Mouse (Mus musculus): ENCODE measurements around the gene Atp6v1c2.

Atp6v1c2 gene

DNA sequence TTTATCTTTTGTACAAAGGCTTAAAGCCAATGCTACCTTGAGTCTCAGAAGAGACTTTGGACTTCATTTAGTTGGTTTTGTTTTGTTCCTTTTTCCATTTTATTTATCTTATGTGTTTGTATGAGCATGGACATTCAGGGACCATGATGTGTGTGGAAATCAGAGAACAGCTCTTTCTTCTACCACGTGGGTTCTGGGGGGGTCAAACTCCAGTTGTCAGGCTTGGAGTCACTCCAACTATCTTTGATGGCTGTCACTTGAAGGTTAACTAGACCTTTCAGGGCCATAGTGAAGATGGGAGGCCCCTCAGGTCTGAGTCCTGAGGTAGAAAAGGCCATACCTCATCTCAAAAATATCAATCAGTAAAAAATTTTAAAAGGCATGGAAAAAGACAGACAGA is 4.3 kb upstream of the Atp6v1c2 start:
- DNase-seq (ENCODE audit: low read depth, low spot score): no peak

DNA sequence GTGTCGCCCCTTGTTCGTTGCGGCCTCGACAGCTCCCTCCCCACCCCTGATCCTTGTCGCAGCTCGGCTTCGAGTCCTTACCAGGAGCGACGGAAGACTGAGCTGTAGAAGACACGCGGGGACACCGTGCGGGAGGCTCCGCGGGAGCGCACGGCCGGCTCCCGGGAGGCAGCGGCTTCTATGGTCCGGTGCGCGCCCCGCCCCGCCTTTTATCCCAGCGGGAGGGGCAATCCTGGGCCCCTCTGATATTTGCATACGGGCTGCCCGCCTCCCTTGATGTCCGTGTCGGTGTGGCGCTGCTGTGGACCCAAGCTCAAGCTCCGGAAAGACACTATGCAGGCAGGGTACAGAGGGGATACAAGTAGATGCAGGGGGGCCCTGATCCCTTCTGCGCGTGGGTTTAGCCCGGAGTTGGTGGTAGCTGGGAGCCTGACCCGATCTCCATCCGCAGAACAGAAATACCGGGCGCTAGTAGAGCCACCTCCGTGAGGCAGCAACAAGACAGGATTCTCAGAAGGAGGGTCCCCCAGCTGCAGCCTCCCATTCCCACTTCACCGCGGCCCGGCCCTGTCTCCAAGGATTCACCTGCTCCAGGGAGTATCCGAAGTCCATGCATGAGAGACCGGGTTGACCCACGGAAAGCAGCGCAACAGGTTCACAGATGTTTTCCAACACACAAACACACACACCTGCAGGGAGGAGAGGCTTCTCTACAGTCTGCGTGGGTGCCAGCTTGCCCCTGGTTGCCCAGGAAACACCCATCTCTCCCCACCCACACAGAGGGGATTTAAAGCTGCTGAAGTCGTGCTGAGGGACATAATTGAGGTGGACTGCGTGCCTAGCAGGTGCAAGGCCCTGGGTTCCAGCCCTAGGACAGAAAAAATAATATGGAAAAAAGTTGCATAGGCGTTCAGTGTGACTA is 4.3 kb downstream of the Atp6v1c2 start:
- DNase-seq (ENCODE audit: low read depth, low spot score): peak; percentile 7

DNA sequence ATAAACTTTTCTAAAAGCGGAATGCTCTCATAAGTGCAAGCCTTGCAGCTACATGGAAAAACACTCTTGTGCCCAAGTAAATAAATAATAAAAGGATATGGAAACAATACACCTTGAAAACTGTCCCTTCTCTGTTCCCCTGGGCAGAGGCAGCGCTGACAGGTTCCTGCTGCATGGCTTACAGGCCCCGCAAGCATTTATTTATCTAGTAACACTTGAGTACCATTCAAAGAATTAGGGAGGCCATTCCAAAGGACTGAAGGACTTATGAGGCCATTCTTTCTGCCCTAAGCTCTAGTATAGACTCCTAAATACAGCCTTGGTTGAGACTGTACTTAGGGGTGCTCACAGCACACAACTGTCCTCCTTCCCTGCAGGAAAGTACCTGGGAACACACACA is 10.7 kb downstream of the Atp6v1c2 start:
- no peak for DNase-seq (ENCODE audit: low read depth, low spot score)

DNA sequence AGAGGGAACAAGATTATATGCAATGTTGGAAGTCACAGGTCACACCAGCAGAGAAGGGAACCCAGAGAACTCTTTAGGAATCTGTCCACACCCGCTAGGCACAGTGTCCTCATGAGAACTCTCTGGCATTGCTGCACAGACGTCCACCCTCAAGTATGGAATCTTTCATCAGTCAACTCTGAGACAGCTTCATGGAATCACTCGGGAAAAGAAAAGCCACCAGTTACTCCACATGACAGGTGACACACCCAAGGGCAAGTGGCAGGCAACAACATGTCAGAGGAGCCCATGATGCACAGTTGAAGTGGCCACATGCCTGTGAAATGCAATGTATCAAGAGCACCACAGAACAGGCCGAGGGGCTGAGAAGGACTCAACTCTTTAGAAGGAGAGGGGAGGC is 11.2 kb downstream of the Atp6v1c2 start:
- no peak for DNase-seq (ENCODE audit: low read depth, low spot score)

DNA sequence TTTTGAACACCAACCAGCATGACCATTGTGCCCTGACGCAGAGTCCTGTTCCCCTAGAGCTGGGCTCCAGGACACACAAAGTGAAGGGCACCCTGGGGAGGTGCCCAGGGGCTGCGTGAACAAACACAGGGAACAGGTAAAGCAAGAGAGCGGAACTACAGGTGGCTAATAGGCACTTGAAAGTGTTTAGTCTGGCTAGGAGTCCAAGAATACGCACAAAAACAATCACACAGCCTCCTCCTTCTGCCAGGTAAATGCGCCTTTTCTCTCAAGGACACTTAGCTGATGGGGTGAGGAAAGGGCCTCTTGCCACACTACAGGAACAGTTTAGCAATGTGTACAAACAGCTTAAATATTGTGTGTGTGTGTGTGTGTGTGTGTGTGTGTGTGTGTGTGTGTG is 13.1 kb downstream of the Atp6v1c2 start:
- DNase-seq (ENCODE audit: low read depth, low spot score): no peak

DNA sequence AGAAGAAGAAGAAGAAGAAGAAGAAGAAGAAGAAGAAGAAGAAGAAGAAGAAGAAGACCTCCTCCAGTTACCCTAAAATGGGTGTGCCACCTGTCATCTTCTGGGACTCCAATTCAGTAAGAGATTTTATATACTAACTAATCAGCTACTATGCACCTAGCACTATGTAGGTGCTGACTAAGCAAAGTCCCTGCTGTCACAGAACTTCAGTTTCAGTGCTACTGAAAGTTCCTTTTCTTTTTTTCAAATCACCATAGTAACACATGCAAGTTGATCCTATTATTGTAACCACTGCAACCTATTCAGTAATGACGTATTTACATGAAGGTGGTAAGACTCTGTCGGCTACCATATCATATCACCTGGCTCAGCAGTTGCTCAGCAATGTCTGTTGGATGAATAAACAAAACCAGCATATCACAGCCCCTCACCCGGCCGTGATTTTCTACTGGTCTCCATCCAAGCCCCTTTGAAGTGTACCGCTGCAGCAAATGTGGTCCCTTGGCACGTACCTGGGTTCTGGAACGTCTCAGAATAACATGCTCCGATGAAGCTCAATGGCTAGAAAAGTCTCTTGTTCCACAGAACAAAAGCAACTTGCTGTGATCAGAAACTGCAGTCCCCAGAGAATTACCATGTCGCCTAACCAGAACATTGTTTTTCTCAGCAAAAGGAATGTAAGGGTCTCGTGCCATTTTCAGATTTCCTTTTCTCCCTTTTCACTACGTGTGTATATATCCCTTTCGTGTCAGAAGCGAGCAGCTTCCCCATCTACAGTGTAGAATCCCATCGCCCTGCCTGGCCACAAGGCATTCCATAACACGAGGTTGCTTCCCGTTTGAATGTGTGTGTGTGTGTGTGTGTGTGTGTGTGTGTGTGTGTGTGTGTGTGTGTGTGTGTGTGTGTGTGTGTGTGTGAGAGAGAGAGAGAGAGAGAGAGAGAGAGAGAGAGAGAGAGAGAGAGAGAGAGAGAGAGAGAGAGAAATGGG is 18.0 kb downstream of the Atp6v1c2 start:
- DNase-seq (ENCODE audit: low read depth, low spot score): no peak

DNA sequence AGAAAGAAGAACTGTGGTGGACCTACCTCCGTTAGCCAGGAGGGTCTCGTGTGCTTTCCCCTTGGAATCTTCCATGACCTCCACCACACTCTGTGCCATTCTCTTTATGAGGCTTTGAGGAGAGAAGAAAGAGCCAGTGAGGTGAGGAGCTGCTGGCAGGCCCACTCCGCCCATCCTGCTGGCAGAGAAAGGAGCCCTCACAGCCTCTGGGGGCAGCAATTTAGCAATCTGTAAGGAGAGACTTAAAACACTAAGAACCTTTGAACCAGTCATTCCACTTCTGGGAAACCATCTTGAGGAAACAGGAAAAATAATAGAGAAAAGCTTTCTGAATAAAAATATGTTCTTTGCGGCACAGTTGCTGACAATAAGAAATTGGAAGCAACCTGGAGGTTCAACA is 20.9 kb downstream of the Atp6v1c2 start:
- no peak for DNase-seq (ENCODE audit: low read depth, low spot score)

DNA sequence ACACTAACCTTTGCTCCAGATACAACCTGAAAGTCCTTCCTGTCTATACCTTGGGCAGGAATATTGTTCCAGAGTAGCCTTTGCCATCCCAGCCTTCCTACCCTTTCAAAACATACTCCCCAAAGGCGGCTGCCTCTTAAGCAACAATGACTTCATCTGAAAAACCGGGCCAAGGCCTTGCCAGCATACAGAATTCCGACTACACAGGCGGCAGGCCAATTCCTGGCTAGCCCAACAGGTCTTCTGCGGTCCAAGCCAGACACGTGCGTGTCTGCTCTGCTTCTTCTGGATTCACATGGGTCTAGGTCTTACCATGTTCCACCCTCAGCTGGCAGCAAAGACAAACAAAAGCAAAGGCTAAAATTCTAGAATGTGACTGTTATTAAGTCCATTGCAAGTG is 23.7 kb downstream of the Atp6v1c2 start:
- DNase-seq (ENCODE audit: low read depth, low spot score): no peak

DNA sequence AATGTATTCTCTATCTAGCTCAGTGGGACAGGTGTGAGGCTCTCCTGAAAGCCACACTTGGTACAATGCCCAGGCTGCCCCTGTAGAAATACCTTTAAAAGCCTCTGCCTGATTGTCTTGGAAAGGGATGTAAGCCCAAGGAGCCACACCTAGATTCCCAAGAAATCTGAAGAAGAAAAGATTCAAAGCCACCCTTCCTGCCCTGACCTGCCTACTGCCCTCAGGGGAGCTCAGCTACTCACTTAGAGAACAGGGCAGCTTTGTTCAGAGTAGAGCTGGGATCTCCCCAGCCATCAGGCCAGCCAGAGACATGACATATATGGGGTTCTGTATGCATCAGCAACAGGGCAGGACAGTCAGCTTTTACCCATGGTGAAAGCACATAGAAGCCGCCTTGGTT is 29.3 kb downstream of the Atp6v1c2 start:
- peak; percentile 30 for DNase-seq (ENCODE audit: low read depth, low spot score)

DNA sequence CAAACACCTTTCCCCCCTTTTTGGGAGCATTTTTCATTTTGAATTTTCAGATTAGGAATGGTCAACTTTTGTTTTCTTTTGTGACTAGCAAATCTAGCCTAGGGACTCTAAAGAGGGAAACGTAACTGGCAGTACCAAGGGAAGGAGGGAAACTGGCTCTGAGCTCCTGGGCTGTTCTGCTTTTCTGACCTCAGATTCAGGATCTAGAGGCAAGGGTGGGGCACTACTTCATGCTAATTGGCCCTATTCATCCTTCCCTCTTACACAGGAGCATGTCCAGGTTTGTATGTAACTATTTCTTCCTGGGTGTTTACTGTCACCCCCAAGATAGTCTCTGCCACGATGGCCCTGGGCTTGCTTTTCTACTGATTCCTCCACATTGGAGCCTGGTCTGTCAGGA is 32.3 kb downstream of the Atp6v1c2 start:
- DNase-seq (ENCODE audit: low read depth, low spot score): peak; percentile 25

DNA sequence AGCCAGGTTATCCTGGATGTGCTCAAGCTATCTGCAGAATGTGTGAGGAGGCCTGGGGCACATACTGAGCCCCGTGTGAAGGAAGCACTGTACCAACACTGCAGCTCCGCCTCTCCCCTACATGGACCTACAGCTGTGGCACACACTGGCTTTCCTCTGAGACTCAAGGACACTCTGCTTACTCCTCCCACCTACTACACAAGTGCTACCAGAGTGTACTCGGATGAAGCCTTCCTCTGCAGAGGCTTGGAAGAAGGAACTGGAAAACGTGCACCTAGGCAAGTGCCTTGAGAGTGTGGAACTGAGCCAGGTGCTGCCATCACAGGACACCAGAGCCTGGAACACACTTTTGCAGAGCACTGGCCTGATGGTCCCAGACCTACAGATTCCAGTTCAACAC is 38.6 kb downstream of the Atp6v1c2 start:
- DNase-seq (ENCODE audit: low read depth, low spot score): no peak

DNA sequence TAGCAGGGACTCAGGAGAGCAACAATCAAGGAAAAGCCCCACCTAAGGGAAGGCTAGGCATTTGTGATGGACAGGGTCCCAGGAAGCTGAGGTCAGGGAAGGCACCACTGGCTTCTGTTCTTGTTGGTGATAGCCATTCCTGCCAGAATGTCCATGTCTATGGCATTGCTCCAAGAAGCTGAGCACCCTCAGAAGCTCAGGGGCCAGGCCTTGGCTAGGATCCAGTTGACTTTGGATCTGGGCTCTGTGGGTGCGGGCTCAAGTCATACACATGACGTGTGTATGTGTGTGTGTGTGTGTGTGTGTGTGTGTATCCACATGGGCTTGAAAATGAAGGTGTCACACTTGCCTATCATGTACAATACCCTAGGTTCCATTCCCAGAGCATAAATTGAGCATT is 39.2 kb downstream of the Atp6v1c2 start:
- no peak for DNase-seq (ENCODE audit: low read depth, low spot score)

DNA sequence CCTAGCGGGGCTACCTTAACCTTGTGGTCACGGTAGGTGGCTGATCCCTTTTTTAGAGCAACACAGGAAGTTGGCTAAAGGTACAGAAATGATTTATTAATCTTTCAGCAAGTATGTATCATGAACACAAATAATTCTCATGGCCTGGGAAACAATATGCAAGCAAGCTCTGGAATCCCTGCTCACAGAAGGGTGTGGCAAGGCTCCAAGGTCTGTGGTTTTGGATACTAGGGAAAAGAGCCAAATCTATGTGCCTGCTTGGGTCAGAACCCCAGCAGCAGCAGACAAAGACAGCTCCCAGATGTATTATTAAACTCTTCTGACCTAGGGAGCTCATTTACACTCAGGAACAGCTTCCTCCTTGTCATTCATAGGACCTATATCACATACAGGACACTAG is 40.1 kb downstream of the Atp6v1c2 start:
- DNase-seq (ENCODE audit: low read depth, low spot score): no peak

DNA sequence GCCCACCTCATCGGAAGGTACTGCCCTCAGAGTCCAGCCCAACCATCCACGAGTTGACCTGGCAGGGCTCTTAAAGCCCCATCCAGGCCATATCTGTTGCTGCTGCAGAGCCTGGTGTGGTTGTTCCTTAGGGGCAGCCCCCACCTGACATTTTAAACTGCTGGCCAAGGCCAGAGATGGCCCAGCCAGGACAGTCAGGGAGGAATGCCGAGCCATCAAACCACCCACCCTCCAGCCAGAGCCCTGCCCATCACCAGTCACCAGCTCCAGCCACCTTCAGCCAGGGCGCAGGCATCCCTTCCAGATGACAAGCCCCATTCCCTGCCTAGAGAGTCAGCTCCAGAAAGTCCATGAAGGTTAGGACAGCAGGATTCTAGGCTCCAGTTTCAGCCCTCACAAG is 40.7 kb downstream of the Atp6v1c2 start:
- DNase-seq (ENCODE audit: low read depth, low spot score): no peak

DNA sequence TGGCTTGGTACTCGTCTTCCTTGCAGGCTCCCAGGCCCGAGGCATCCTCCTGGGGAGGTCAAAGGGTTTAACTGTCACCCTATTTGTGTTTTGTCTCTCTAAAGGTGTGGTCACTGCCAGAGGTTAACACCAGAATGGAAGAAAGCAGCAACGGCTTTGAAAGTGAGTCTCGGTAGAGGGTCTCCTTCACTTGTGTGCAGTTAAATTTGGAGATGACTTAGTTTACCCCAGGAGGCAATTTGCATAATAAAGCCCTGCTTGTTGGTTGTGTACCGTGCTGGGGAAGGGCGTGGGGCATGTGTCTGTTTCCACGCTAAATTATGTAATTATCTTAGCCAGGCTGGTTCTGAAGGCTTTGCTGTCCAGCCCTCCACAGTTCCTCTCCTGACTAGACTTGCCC is 55.3 kb downstream of the Atp6v1c2 start:
- peak; percentile 55 for DNase-seq (ENCODE audit: low read depth, low spot score)

DNA sequence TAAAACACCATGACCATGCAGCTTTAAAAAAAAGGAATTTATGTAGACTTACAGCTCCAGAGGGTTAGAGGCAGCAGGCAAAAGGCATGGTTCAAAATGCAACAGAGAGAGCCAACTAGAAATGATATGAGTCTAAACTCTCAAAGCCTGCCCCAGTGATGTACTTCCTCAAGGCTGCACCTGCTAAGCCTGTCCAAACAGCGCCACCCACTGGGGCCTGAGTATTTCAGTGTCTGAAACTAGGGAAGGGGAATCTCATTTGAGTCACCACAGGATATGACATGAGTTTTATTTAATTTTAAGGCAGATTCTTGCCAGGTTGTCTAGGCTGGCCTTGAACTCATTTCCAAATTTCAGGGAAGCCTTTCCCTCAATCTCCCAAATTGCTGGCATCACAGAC is 57.9 kb downstream of the Atp6v1c2 start:
- peak; percentile 49 for DNase-seq (ENCODE audit: low read depth, low spot score)

DNA sequence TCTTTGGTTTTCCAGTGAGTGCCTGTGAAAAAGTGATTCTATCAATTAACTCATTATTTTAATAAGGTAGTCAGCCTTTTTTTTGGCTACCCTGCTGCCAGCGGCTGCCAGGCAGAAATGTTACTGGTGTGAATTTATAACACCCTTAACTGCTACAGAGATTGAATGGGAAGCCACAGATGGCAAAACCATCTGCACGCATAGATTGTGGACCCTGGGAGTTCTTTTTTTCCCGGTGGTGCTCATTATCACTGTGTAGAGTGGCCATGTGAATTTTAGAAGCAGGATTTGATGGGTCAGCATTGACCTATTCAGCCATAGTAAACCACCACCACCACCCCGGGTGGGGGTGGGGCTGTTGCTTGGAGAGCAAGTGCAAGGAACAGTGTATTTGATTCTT is 61.8 kb downstream of the Atp6v1c2 start:
- peak; percentile 13 for DNase-seq (ENCODE audit: low read depth, low spot score)

DNA sequence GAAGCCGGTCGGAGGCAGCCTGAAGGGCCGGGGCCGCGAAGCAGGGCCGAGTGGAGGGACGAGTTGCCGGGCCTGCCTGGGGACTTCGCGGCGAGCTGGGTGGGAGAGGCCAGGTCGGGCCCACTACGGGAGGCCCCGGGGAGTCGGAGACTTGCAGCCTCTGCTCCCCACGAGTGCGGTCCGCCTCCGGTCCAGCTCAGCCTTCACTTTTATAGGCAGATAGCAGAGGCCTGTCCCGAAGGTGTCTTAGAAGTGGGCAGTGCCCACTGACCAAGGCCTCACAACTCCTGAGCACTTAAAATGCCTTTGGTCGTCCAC is 62.5 kb downstream of the Atp6v1c2 start:
- DNase-seq (ENCODE audit: low read depth, low spot score): no peak

DNA sequence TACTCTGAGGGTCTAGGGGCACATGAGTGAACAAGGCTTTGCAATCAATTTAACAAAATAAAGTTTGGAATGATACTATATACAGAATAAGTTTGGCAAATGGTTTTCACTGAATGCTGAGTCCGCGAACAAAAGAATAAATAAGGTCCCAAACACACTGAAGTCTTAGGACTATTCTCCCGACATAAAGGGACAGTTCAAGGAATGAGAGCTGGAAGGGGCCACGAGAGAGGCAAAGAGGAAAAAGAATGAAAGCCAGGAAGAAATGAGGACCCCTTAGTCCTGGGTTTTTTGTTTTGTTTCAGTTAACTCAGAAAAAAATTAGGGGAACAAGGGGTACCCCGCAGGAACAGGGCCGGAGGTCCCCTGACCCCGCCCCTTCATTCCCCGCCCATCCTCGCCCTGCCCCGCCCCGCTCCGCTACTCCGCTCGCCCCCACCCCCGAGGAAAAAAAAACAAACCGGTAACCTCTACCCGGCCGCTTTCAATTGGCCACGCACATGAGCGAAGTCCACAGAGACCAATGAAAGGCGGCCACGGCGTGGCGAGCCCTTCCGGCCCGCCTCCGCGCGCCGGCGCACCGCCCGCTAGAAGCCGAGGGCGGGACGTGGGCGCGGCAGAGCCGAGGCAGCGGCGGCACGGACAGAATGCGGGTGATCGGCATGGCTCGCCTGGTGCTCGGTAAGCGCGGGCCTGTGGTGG is 63.0 kb downstream of the Atp6v1c2 start, which contains the start of gene Pdia6:
Pdia6 (plus strand) TSS at position 575 of the 702 bp plus-strand sequence.
- peak; percentile 92 for DNase-seq (ENCODE audit: low read depth, low spot score)

DNA sequence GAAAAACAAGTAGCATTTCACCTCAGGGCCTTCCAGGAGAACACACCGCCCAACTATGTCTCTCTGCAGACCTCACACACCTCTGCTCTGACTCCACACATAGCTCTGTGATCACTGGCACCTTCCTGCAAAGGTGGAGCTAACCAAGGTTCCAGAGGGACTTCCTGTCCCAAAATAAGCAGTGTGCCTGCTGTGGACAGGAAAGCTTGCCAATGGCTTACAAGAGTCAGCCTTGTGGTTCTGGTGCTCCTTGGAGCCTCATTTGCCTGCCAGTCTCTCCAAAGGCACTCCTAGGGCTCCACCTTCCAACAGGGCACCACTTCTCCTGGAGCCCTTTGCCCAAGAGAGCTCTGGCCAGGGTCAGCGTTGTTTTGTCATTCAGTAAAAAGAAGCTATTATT is 64.3 kb downstream of the Atp6v1c2 start:
- DNase-seq (ENCODE audit: low read depth, low spot score): no peak

DNA sequence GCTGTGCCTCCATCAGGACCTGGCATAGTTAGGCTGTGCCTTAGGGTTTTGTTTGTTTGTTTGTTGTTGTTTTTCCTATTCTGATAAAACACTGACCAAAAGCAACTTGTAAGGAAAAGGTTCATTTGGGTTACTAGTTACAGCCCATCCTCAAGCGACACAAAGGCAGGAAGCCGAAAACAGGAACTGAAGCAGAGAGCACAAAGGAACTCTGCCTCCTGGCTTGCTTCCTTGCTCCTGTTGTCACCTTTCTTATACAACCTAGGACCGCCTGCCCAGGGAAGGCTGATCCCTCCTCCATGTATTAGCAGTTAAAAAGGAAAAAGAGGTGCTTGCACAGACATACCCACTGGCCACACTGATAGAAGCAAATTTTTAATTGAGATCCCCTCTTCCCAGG is 65.3 kb downstream of the Atp6v1c2 start:
- DNase-seq (ENCODE audit: low read depth, low spot score): no peak

DNA sequence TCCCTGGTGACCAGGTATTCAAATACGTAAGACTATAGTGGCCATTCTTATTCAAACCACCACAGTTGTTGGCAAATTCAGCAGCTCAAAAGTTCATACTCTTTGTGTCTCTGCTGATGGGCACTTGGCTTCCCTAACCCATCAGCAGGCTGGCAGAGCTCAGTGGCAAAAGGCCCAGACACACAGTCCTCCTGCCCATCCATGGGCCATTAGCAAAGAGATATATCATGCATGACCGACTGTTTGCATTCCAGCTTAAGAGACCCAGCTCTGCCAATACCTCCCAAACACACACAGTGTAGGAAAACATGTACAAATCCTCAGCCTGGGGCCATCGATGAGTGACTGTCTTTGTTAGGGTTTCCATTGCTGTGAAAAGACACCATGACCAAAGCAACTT is 68.2 kb downstream of the Atp6v1c2 start:
- DNase-seq (ENCODE audit: low read depth, low spot score): no peak

Data from ES-CJ7 (cell line).